Mouse (Mus musculus) MN1 (cell line): ENCODE data around the gene Siah1a.

Experiments
- DNase-seq: peaks from one replicate; pipeline ENCODE4 v3.0.0-alpha.2; 2016; ENCODE audit warnings: low spot score

Siah1a gene

GRCm38 (mm10) chr8:86702453-86702852, 43.3 kb downstream of the Siah1a start:
- DNase-seq = no peak

DNA sequence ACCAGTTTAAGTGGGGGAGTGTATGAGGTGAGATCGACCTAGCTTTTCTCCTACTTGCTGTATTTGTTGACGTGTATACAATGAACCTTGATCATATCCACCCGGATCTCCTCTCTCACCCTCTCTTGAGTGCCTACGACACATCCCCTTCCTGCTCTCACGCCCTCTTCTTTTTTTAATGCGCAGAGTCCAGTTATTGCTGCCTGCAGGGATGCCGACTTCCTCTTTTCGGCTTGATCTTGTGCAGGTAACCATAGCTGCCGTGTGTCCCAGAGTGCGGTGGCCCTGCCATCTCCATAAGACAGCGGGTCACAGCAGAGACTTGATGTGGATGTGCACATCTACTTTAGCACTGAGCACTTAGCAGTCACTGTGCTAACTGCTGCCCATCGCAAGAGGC, 46.3 kb downstream of the Siah1a start:
- no peak for DNase-seq

GRCm38 (mm10) chr8:86698811-86699421, 46.8 kb downstream of the Siah1a start:
- DNase-seq = no peak

DNA sequence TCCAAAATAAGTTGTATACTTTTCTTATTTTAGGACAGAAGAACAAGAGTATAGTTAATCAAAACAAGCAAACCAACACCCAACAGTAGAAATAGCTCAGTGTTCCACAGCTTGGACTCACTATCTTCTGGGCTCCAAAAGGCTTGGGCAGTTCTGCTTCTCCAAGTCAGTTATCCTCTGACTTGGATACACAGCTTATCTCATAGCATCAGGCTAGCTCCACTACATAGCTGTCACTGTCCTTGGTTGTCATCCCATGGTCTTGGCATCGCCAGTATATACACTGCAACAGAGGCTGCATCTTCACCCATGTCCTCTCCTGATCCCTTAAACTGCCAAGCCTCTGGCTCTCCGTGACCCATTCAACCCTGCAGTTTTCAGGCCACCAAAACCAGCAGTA, 50.0 kb downstream of the Siah1a start:
- no peak for DNase-seq

DNA sequence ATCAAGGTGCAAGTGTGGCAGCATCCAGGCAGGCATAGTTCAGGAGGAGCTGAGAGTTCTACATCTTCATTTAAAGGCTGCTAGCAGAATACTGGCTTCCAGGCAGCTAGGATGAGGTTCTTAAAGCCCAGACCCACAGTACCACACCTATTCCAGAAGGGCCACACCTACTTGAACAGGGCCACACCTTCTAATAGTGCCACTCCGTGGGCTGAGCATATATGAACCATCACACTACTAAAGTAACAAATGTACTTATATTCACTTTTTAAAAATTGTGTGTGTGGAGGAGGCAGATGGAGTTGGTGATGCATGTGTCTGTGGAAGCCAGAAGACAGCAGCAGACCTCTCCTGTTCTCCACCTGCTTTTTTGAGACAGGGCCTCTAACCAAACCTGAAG, 51.7 kb downstream of the Siah1a start:
- no peak for DNase-seq

DNA sequence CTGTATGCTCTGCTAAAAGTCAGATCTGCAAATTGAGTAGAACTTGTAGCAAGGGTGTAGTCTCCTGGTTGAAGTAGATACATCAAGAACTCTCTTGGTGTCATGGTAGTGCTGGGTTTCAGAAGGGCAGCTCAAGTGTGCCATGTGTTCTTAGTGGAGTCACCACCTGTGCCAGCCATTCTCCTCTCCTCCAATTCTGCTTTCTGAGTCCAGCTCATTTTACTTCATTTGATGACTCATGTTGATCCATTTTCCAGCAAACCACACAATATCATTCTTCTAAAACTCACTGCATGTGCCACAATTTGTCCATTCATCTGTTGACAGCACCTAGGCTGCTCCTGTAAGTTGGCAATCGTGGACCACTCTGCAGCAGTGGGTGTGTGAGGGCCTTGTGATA, 53.6 kb downstream of the Siah1a start:
- DNase-seq = no peak

DNA sequence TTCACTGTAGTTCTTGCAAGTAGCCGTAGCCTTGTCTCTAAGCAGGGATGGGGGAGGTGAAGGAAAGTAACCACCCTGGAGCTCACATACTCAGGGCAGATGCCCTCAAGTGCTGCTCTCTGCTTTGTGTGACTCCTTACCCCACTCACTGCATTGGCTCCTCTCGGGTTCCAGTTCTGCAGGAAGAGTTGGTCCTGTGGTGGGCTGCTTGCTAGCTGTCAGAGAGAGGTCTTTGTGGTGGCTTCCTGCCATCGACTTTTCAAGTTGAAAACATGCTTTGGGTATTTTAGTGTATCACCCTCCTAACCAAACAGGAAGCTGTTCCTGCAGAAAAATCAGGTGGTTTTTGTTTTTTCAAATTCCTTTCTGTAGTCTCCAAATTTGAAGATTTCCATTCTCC, 59.1 kb downstream of the Siah1a start:
- DNase-seq = no peak
